Mouse (Mus musculus): ENCODE results near the gene Nxpe4. TPM values are rescaled to one million over a fixed set of nuclear protein-coding genes. Genes with fewer than 3 reads are reported as not detected.

Nxpe4 gene
- polyA plus RNA-seq, 1 experiment from 2014 or later: 8.0 TPM

DNA sequence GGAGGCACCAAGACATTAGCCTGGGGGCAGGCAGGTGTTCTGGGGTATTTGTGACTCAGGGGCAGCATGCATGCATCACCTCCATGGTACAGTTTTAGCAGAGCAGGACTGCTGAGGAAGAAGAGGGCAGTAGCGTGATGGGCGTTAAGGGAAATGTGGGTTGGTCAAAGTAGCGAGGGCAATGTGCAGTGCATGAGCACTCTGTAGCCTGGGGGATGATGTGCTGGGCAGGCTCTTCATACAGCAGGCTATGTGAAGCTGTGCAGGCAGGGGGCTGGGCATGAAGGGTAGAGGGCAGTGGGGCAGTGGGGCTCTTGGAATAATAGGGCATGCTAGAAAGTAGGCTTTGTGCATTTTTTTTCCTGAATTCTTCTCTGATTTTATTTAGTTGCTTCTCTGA, 82.4 kb downstream of the Nxpe4 start:
- Histone ChIP-seq H3K4me3 (replicated peaks; ENCODE audit: low read depth, low read length) (no peak overlapping the region), H3K9me3 (ENCODE audit: control insufficient read depth, low read length) (no peaks in the 10 kb centered on the region), H3K9ac (replicated peaks; ENCODE audit: low read length) (no peak overlapping the region), H3K4me1 (ENCODE audit: control insufficient read depth, insufficient read depth, low read length) (0 out of 2 replicates have a peak, but pooled peaks cover 4% of the 10 kb centered on the region), H3K36me3 (ENCODE audit: control insufficient read depth, insufficient read depth, low read length) (no peaks in the 10 kb centered on the region), H3K27me3 (ENCODE audit: control insufficient read depth, insufficient read depth, low read length) (no peaks in the 10 kb centered on the region), H3K4me2 (ENCODE audit: low read length) (no peak overlapping the region), H3K27ac (replicated peaks; ENCODE audit: low read depth, low read length) (no peak overlapping the region)
- no peak for ATAC-seq (ENCODE audit: low FRiP score, low TSS enrichment)
- 69% methylated on average over 3 of the region's 3 CpGs for WGBS
- DNase-seq: no peak

DNA sequence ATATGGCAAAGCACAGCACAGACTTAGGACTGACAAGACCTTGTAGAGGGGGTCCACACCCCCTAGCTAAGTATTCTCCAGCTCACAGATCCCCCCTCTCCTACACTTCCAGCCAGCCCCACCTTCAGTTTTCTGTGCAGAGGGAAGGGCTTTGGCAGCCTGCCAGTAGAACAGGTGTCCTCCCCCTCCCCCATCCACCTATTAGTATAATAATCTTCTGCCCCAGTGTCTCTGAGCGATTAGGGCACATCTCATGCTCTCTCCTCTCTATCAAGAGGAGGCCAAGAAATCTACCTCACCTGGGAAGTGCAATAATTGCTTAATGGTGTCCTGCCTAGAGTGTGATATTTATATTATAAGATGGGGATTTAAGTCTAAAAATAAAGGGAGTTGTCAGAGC, 83.7 kb downstream of the Nxpe4 start:
- Histone ChIP-seq H3K4me3 (replicated peaks; ENCODE audit: low read depth, low read length) (no peak overlapping the region), H3K27me3 (ENCODE audit: control insufficient read depth, insufficient read depth, low read length) (no peaks in the 10 kb centered on the region), H3K4me2 (ENCODE audit: low read length) (no peak overlapping the region), H3K9ac (replicated peaks; ENCODE audit: low read length) (no peak overlapping the region), H3K9me3 (ENCODE audit: control insufficient read depth, low read length) (no peaks in the 10 kb centered on the region), H3K36me3 (ENCODE audit: control insufficient read depth, insufficient read depth, low read length) (no peaks in the 10 kb centered on the region), H3K4me1 (ENCODE audit: control insufficient read depth, insufficient read depth, low read length) (0 out of 2 replicates have a peak, but pooled peaks cover 4% of the 10 kb centered on the region), H3K27ac (replicated peaks; ENCODE audit: low read depth, low read length) (no peak overlapping the region)
- no peak for ATAC-seq (ENCODE audit: low FRiP score, low TSS enrichment)
- WGBS: 55% methylated on average over 1 of the region's 1 CpGs
- DNase-seq: peak; percentile 49

DNA sequence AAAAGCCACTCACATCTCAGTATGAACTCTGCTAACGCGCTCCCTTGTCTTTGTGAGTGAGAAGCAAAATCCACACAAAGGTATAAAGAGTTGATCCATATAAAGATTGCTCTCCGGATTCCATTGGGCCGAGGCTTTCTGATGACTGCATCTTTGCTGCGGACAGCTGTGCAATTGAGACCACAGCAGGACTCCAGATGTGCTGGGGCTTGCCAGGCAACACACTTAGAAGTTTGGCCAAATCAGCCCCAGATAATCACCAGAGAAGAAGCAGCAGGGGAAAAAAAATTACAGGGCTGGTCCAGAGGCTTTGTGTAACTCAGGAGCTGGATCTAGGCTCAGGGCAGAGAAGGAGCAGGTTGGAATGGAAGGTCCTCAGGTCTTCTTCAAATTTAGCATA, 85.5 kb downstream of the Nxpe4 start:
- Histone ChIP-seq H3K4me2 (ENCODE audit: low read length) (no peak overlapping the region), H3K9ac (replicated peaks; ENCODE audit: low read length) (no peak overlapping the region), H3K27ac (replicated peaks; ENCODE audit: low read depth, low read length) (no peak overlapping the region), H3K36me3 (ENCODE audit: control insufficient read depth, insufficient read depth, low read length) (no peaks in the 10 kb centered on the region), H3K4me3 (replicated peaks; ENCODE audit: low read depth, low read length) (no peak overlapping the region), H3K9me3 (ENCODE audit: control insufficient read depth, low read length) (no peaks in the 10 kb centered on the region), H3K27me3 (ENCODE audit: control insufficient read depth, insufficient read depth, low read length) (no peaks in the 10 kb centered on the region), H3K4me1 (ENCODE audit: control insufficient read depth, insufficient read depth, low read length) (peaks cover 9% of the 10 kb centered on the region; the same call in 1 of the 2 replicates)
- no peak for ATAC-seq (ENCODE audit: low FRiP score, low TSS enrichment)
- no peak for DNase-seq
- WGBS: 45% methylated on average over 5 of the region's 5 CpGs

DNA sequence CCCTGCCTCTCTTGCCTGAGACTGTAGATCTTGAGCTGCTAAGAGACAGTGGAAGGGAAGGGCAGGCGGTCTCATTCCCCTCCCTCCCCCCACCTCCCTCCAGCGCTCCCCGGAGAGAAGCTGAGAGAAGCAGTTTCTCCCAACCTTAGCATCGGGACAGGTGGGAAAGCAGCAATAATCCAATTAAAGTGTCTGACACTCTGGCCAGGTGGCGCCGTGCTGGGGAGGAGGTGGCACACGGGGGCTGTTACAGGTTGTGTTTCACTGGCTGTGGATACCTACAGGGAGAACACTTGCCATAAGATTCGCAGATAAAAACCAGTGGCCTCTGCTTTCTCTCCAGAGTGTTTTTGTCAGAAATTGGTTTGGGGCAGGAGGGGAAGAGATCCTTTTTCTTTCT, 90.4 kb downstream of the Nxpe4 start:
- Histone ChIP-seq H3K4me2 (ENCODE audit: low read length) (no peak overlapping the region), H3K36me3 (ENCODE audit: control insufficient read depth, insufficient read depth, low read length) (no peaks in the 10 kb centered on the region), H3K4me3 (replicated peaks; ENCODE audit: low read depth, low read length) (no peak overlapping the region), H3K27me3 (ENCODE audit: control insufficient read depth, insufficient read depth, low read length) (0 out of 2 replicates have a peak, but pooled peaks cover 3% of the 10 kb centered on the region), H3K9me3 (ENCODE audit: control insufficient read depth, low read length) (no peaks in the 10 kb centered on the region), H3K9ac (replicated peaks; ENCODE audit: low read length) (no peak overlapping the region), H3K27ac (replicated peaks; ENCODE audit: low read depth, low read length) (no peak overlapping the region), H3K4me1 (ENCODE audit: control insufficient read depth, insufficient read depth, low read length) (peaks cover 9% of the 10 kb centered on the region)
- ATAC-seq (ENCODE audit: low FRiP score, low TSS enrichment): no peak
- DNase-seq: peak; percentile 25
- WGBS: 9% methylated on average over 8 of the region's 8 CpGs

DNA sequence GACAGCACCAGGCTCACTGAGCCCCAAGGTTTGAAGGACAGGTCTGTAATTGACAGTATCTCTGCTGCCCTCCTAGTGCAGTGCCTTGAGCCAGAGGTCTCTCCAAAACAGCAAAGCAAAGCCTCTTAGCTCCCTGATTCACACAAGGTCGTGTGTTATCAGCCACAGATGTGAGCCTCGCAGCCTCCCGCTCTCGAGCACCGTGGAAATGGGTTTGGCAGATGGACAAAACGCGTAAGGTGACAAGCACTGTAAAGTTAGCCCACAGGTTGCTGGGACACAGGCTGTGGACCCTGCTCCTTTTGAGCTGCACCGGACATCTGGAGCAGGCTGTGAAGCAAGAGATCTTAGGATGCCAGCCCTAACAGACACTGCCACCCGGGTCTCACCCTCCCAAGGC, 95.2 kb downstream of the Nxpe4 start:
- Histone ChIP-seq H3K9ac (replicated peaks; ENCODE audit: low read length) (no peak overlapping the region), H3K4me3 (replicated peaks; ENCODE audit: low read depth, low read length) (no peak overlapping the region), H3K36me3 (ENCODE audit: control insufficient read depth, insufficient read depth, low read length) (no peaks in the 10 kb centered on the region), H3K27ac (replicated peaks; ENCODE audit: low read depth, low read length) (no peak overlapping the region), H3K27me3 (ENCODE audit: control insufficient read depth, insufficient read depth, low read length) (0 out of 2 replicates have a peak, but pooled peaks cover 3% of the 10 kb centered on the region), H3K4me2 (ENCODE audit: low read length) (no peak overlapping the region), H3K9me3 (ENCODE audit: control insufficient read depth, low read length) (no peaks in the 10 kb centered on the region), H3K4me1 (ENCODE audit: control insufficient read depth, insufficient read depth, low read length) (peaks cover 11% of the 10 kb centered on the region)
- peak; percentile 32 for DNase-seq
- ATAC-seq (ENCODE audit: low FRiP score, low TSS enrichment): no peak
- WGBS: 15% methylated on average over 9 of the region's 9 CpGs

DNA sequence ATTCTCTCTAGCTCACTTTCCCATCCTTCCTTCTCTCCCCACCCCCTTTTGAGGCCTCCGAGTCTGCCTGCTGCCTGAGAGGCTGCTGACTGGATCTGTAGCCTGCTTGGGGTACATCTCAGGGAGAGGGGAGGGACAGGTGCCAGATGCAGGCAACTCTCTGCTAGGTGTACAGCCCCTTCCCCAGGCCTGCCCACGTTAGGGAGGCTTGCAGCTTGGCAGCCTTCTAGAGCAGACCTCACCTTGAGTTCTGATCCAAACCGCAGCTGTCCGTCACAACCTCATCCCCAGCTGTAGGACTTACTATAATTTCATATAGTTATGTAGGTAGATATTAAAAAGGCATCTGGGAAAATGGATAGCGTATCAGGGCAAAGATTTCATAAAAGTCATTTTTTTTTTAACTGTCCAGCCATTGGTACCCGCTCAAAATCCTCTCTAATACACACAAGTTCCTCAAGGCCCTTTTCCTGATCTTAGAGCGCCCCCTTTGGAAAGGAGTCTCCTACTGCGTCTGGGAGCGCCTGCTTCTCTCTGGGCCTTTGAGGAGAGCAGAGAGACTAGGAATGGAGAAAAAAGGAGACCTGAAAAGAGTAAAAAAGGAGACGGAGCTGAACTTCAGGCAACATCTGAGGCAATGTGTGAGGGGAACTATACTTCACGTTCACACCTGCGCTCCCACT, 96.1 kb downstream of the Nxpe4 start:
- peak; percentile 94 for DNase-seq
- Histone ChIP-seq H3K27ac (replicated peaks; ENCODE audit: low read depth, low read length) (no peak overlapping the region), H3K4me1 (ENCODE audit: control insufficient read depth, insufficient read depth, low read length) (peaks cover 7% of the 10 kb centered on the region; the same call in 1 of the 2 replicates), H3K4me3 (replicated peaks; ENCODE audit: low read depth, low read length) (no peak overlapping the region), H3K4me2 (ENCODE audit: low read length) (no peak overlapping the region), H3K27me3 (ENCODE audit: control insufficient read depth, insufficient read depth, low read length) (0 out of 2 replicates have a peak, but pooled peaks cover under 1% of the 10 kb centered on the region), H3K36me3 (ENCODE audit: control insufficient read depth, insufficient read depth, low read length) (no peaks in the 10 kb centered on the region), H3K9ac (replicated peaks; ENCODE audit: low read length) (no peak overlapping the region), H3K9me3 (ENCODE audit: control insufficient read depth, low read length) (no peaks in the 10 kb centered on the region)
- WGBS: 30% methylated on average over 12 of the region's 12 CpGs
- ATAC-seq (ENCODE audit: low FRiP score, low TSS enrichment): no peak

DNA sequence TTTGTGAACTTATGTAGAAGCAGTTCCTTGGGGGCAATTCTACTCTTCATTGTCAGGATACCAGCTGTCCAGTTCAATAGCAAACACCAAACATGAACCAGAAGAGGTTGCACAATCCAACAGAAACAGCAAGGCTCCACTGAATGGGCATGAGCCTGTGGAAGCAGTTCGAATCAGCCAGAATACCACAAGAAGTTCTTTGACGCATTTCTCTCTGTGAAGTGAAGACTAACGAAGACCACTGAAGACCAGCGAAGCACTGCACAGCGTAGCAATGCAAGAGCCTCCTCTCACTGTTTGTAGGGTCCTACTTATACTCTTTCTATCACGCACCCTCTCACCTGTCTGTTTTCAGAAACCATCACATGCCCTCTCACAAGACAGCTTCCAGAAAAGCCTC, 102.8 kb downstream of the Nxpe4 start:
- ATAC-seq (ENCODE audit: low FRiP score, low TSS enrichment) (no peak), DNase-seq (no peak)
- Histone ChIP-seq H3K4me3 (replicated peaks; ENCODE audit: low read depth, low read length) (no peak overlapping the region), H3K4me2 (ENCODE audit: low read length) (no peak overlapping the region), H3K4me1 (ENCODE audit: control insufficient read depth, insufficient read depth, low read length) (no peaks in the 10 kb centered on the region), H3K27ac (replicated peaks; ENCODE audit: low read depth, low read length) (no peak overlapping the region), H3K9ac (replicated peaks; ENCODE audit: low read length) (no peak overlapping the region), H3K36me3 (ENCODE audit: control insufficient read depth, insufficient read depth, low read length) (no peaks in the 10 kb centered on the region), H3K27me3 (ENCODE audit: control insufficient read depth, insufficient read depth, low read length) (no peaks in the 10 kb centered on the region), H3K9me3 (ENCODE audit: control insufficient read depth, low read length) (no peaks in the 10 kb centered on the region)
- WGBS: 93% methylated on average over 6 of the region's 6 CpGs

DNA sequence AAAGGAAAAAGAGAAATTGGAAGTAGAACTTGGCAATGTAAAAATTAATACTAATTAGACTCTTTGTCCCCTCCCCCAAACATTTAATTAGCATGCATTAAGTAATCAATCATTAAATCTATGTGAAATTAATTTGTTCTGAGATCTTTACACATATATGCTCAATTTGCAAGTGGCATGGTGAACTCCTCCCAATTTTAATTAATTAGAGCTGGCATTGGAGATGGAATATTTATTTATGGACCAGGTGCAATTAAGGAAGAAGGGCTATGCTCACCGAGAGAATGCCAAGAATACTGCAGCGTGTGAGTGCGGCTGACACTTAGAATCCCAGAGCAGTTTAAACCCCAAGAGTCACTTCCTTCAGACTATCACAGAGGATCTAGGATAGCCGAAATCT, 103.7 kb downstream of the Nxpe4 start:
- H3K27ac ChIP-seq (replicated peaks; ENCODE audit: low read depth, low read length): no peak overlapping the region
- H3K36me3 ChIP-seq (ENCODE audit: control insufficient read depth, insufficient read depth, low read length): no peaks in the 10 kb centered on the region
- H3K9me3 ChIP-seq (ENCODE audit: control insufficient read depth, low read length): no peaks in the 10 kb centered on the region
- no peak overlapping the region for H3K4me2 ChIP-seq (ENCODE audit: low read length)
- no peak for DNase-seq
- ATAC-seq (ENCODE audit: low FRiP score, low TSS enrichment): no peak
- WGBS: 65% methylated on average over 4 of the region's 4 CpGs
- H3K27me3 ChIP-seq (ENCODE audit: control insufficient read depth, insufficient read depth, low read length): no peaks in the 10 kb centered on the region
- no peaks in the 10 kb centered on the region for H3K4me1 ChIP-seq (ENCODE audit: control insufficient read depth, insufficient read depth, low read length)
- no peak overlapping the region for H3K4me3 ChIP-seq (replicated peaks; ENCODE audit: low read depth, low read length)
- no peak overlapping the region for H3K9ac ChIP-seq (replicated peaks; ENCODE audit: low read length)

All from midbrain, embryonic 14.5 days (tissue).